Mouse (Mus musculus) kidney, adult 2 months (tissue): ENCODE data around the gene Macrod2.

Experiments used
- CTCF ChIP-seq: fragments of 200-500 bp; conservative IDR thresholded peaks from 2 replicates; pipeline ENCODE4 v1.5.1; 2011; ENCODE audit warnings: low read depth, mild to moderate bottlenecking, control low read depth, low read length, moderate library complexity, mixed read lengths; ENCODE audit not compliant: insufficient read depth, insufficient read length
- POLR2A ChIP-seq: fragments of 200-500 bp; IDR thresholded peaks from one replicate; pipeline ENCODE4 v1.6.1; 2011; ENCODE audit warnings: low read depth, low read length, control low read depth

- TF ChIP-seq CTCF (no peak), POLR2A (no peak)
Measured at GRCm38 (mm10) chr2:141158161-141158560, 763.1 kb downstream of the Macrod2 start.
